Mouse (Mus musculus) heart, postnatal 36 days (tissue): ENCODE data around the gene Slc41a1. TPM values are rescaled to one million over a fixed set of nuclear protein-coding genes. Genes with fewer than 3 reads are reported as not detected.

Source experiments
- DNase-seq, 2 experiments: peaks; one replicate each; pipeline ENCODE4 v3.0.0; 2021 to 2022
- intact Hi-C: fragments of 180-260 bp; cut with DNase I; formaldehyde crosslinking; loops from one replicate; pipeline ENCODE4 v1.15.1; 2025
- total RNA-seq, 2 experiments: library from RNA; stranded (reverse); gene quantifications; 2 replicates each; pipeline ENCODE4 v1.2.3; 2021

Gene Slc41a1
- total RNA-seq, 2 experiments from 2014 or later = 51.7 to 66.5 TPM

- intact Hi-C loops = no loop called here
- no peak for DNase-seq
Observed at GRCm38 (mm10) chr1:131869561-131869960, 42.3 kb downstream of the Slc41a1 start.

DNA sequence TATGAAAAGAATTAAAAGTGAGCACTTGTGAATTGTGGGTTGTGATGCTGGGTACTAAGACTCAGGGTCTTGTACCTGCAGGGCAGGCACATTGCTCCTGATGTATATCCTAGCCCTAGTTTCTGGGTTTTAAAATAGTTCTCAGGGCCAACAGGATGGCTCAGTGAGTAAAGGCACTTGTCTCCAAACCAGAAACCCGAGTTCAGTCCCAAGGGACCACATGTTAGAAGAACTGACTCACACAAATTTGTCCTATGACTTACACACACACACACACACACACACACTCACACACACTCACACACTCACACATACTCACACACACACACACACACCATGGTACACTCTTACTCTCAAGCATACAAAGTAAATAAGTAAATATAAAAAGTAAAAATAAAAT lies 45.6 kb downstream of the Slc41a1 start:
- intact Hi-C loops = no loop called here
- no peak for DNase-seq

- no peak for DNase-seq
- intact Hi-C loops = no loop called here
Observed at GRCm38 (mm10) chr1:131879816-131880215, 52.5 kb downstream of the Slc41a1 start.

DNA sequence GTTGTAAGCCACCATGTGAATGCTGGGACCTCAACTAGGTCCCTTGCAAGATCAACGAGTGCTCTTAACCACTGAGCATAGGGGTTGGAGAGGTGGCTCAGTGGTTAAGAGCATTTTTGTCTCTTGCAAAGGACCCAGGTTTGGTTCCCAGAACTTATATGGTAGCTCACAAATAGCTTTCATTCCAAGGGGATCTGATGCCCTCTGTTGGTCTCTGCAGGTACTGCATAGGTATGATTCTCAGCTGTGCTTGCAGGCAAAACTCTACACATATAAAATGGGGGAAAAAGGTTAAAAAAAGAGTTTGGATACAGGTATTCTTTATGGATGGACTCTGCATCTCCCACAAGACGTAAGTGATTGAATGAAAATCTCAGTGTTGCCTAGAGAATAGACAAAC lies 55.5 kb downstream of the Slc41a1 start:
- DNase-seq = peak in 1 of 2 experiments; percentile 26
- intact Hi-C loops = no loop called here

GRCm38 (mm10) chr1:131886173-131886572 lies 58.9 kb downstream of the Slc41a1 start:
- intact Hi-C loops = no loop called here
- DNase-seq = no peak

GRCm38 (mm10) chr1:131886641-131887040 lies 59.3 kb downstream of the Slc41a1 start:
- intact Hi-C loops = no loop called here
- no peak for DNase-seq

DNA sequence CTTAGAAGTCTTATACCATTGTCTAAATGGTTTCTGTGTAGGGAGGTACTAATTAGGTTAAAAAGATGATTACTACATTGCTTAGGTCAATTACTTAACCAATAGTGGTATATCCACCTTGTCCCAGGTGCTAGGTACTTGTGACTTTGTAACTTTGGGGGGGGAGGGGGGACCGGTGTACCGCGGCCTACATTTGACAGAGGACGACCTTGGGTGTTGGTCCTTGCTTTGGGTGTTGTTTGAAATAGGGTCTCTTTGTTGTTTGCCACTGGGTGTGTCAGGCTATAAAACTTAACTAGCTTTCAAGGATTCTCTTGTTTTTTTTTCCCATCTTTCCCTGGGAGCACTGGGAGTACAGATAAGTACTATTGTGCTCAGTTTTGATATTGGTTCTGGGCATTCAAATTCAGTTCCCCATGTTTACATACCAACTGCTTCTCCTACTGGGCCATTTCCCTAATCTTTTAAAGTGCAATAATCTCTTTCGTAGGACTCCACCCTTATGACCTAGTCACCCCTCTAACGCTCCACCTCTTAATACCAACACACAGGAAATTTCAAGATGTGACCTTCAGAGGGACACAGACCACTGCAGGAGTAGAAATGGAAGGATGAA lies 62.9 kb downstream of the Slc41a1 start:
- intact Hi-C loops = no loop called here
- DNase-seq = no peak

DNA sequence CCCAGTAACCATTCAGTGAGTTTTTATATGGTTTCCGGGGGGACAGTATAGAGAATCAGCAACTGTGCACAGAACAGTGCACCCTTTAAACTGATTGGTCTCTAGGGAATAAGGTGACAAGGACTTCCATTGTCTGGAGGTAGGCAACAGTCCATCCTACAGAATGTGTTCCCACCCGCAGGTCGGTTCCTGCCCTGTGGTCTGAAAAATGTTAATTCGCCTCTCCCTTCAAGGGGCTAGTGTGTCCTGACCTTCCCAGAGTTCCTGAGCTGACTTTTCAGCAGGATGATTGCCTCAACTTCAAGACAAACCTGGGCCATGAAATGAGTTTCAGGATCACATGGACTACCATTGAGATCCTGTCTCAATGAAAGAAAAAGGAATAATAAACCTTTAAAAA lies 64.1 kb downstream of the Slc41a1 start:
- intact Hi-C loops = no loop called here
- DNase-seq = no peak

Other genes with a start within 250 kb of the Slc41a1 start
- not detected for gene Avpr1b, start 228.3 kb upstream of the Slc41a1 start, total RNA-seq
- under 1 TPM; 0.62 to 0.67 TPM for gene Ctse, start 189.2 kb upstream of the Slc41a1 start, total RNA-seq
- gene Rab7b, start 138.8 kb upstream of the Slc41a1 start, total RNA-seq = 1 to 10 TPM; 4.3 to 4.5 TPM
- gene Slc26a9, start 83.5 kb upstream of the Slc41a1 start, total RNA-seq = not detected
- gene Pm20d1, start 30.1 kb upstream of the Slc41a1 start, total RNA-seq = 1 to 10 TPM; 5.7 to 7.0 TPM
- 10 to 100 TPM; 11.7 to 13.9 TPM for gene Rab29, start 39.7 kb downstream of the Slc41a1 start, total RNA-seq
- 10 to 100 TPM; 52.1 to 58.6 TPM for gene Nucks1, start 83.0 kb downstream of the Slc41a1 start, total RNA-seq
- gene Slc45a3, start 135.5 kb downstream of the Slc41a1 start, total RNA-seq = 1 to 10 TPM; 4.2 to 4.3 TPM
- gene Elk4, start 180.1 kb downstream of the Slc41a1 start, total RNA-seq = 10 to 100 TPM; 91.5 to 91.8 TPM
- 1 to 10 TPM; 1.4 to 2.3 TPM for gene Mfsd4a, start 240.6 kb downstream of the Slc41a1 start, total RNA-seq